Mouse (Mus musculus) C3H10T1/2 (cell line): ENCODE measurements around the gene Prkcz. TPM values are rescaled to one million over a fixed set of nuclear protein-coding genes. Genes with fewer than 3 reads are reported as not detected.

Source experiments
- polyA plus RNA-seq, 2 experiments: library from polyadenylated mRNA; unstranded; fragments of >200 nt; fragmentation: generic; extraction: Trizol; gene quantifications; one replicate each; pipeline ENCODE4 v1.2.1; 2012; ENCODE audit warnings: missing spikeins in 2 of 2

Gene Prkcz
- under 1 TPM in 1 of 2 experiments, not detected in 1; 0.05 TPM for polyA plus RNA-seq

GRCm38 (mm10) chr4:155361303-155361791, at the start of gene Prkcz:
TSS of gene Prkcz (minus strand) at chr4:155361361.

GRCm38 (mm10) chr4:155409058-155409776, 48.1 kb upstream of the Prkcz start, which contains the start of gene Cfap74:
TSS of gene Cfap74 (plus strand) at chr4:155409190.

GRCm38 (mm10) chr4:155397511-155398221, 36.5 kb upstream of the Prkcz start, which contains the start of gene Gabrd:
TSS of gene Gabrd (minus strand) at chr4:155398112.

DNA sequence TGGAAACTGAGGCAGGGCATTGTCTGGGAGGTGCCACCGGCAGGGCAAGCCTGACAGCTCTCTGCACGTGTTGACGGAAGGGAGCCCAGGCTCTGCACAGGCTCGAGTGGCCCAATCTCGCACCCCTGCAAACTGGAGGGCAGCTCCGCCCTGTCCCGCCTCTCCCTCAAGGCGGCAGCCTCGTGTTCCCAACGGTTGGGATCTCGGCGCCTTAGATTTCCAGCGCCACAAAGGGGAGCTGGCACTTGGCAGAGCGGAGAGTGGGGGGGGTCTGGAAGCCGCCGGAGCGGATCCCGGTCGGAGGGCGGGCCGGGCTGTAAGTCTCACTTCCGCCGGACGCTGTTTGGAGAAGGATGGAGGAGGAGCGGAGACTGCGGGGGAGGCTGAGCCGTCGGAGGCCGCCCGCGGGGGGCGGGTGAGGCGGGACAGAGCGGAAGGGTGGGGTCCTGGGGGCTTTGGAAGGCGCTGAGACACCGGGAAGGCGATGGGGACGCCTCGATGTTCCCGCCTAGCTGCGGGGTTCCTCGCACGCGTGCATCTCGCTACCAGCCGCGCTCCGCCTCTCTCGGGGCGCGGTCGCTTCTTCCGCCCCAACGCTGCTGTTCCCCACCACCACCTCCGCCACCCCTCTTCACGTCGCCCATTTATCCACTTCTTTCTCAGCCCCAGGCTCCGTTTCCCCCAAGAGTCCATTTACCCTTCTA, 111.4 kb downstream of the Prkcz start, which contains the start of gene Faap20:
Faap20 (plus strand) TSS at position 155 of the 704 bp plus-strand sequence.

GRCm38 (mm10) chr4:155222552-155222840, 138.7 kb downstream of the Prkcz start, which contains the start of gene Ski:
TSS of gene Ski (minus strand) at chr4:155222592.

Other genes with a start within 250 kb of the Prkcz start
- 10 to 100 TPM; 11.9 to 61.3 TPM for gene Ski, start 138.8 kb downstream of the Prkcz start, polyA plus RNA-seq
- gene Faap20, start 111.6 kb downstream of the Prkcz start, polyA plus RNA-seq, result 10 to 100 TPM; 34.6 to 41.6 TPM
- not detected for gene Gabrd, start 36.8 kb upstream of the Prkcz start, polyA plus RNA-seq
- 1 to 10 TPM in 1 of 2 experiments, under 1 TPM in 1; 0.70 to 1.7 TPM for gene Cfap74, start 47.8 kb upstream of the Prkcz start, polyA plus RNA-seq
- under 1 TPM in 1 of 2 experiments, not detected in 1; 0.09 TPM for gene Tmem52, start 107.8 kb upstream of the Prkcz start, polyA plus RNA-seq
- 100 to 1,000 TPM; 154 to 245 TPM for gene Gnb1, start 130.0 kb upstream of the Prkcz start, polyA plus RNA-seq
- gene Nadk, start 201.0 kb upstream of the Prkcz start, polyA plus RNA-seq, result 10 to 100 TPM; 53.5 to 67.2 TPM
- gene Slc35e2, start 240.1 kb upstream of the Prkcz start, polyA plus RNA-seq, result 1 to 10 TPM; 1.0 to 3.9 TPM